Mouse (Mus musculus): ENCODE data around the gene Gm9970.
A peak's percentile ranks its signal among the peaks of the same experiment; 100 is the strongest.

Gm9970 gene

GRCm38 (mm10) chr5:31240637-31241521 lies at the start of gene Gm9970, which contains the start of gene Nrbp1:
Gene Gm9970, minus strand, starts transcription at chr5:31241232.
Gene Nrbp1, plus strand, starts transcription at chr5:31240864.
- peak; percentile 86 for DNase-seq (ENCODE audit: low read depth)

GRCm38 (mm10) chr5:31289626-31290230 lies 48.7 kb upstream of the Gm9970 start:
- no peak for DNase-seq (ENCODE audit: low read depth)

DNA sequence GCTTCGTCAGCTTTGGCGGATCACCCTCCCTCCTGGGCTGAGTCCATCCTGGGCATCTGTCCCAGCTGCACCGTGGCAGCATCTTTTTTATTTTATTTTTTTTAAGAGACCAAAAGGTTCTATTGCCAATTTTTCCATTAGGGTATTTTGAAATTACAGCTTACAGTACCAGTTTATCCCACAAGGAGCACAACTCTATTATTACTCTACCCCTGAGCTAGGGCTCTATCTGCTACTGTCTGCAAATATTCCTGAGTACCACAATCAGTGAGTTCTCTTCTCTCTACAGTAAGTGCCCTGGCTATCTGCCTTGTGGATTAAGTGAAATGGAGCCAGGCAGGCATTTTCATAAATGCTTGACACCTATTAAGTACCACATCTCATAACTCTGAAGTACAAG lies 47.6 kb upstream of the Gm9970 start:
- DNase-seq (ENCODE audit: low read depth): no peak

GRCm38 (mm10) chr5:31288225-31288624 lies 47.2 kb upstream of the Gm9970 start:
- no peak for DNase-seq (ENCODE audit: low read depth)

DNA sequence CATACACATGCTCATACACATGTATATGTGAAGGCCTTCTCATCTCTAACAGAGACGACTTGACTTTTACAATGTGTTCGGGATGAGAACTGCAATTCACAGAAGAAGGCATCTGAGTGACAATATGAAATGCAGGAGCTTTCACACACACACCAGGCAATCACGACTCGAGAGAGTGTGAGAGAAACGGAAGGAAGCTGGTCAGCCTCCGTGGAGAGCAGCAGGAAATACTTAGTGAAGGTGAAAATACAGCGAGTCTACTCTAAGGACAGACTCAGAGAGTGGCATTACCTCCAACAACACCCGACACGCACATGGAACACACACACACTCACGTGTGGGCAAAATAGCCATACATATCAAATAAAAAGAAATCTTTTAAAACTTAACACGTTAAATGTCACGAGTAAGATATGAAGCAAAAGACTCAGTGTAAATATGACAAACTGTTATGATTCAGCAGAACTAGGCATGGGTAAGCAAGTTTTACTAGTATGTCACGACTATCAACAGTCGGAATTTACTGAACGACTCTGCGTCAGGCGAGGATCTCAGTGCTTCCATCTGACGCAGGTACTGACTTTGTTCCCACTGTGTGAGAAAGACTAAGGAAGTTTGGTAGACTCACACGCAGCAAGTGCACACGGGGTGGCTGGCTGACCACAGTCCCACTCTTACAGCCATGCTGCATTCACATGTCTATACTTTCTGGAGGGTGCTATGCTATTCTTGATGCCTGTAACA lies 38.4 kb upstream of the Gm9970 start:
- DNase-seq (ENCODE audit: low read depth): no peak

- DNase-seq (ENCODE audit: low read depth): no peak
Observed at GRCm38 (mm10) chr5:31273018-31273417, 32.0 kb upstream of the Gm9970 start.

- DNase-seq (ENCODE audit: low read depth): no peak
Observed at GRCm38 (mm10) chr5:31267686-31268085, 26.7 kb upstream of the Gm9970 start.

DNA sequence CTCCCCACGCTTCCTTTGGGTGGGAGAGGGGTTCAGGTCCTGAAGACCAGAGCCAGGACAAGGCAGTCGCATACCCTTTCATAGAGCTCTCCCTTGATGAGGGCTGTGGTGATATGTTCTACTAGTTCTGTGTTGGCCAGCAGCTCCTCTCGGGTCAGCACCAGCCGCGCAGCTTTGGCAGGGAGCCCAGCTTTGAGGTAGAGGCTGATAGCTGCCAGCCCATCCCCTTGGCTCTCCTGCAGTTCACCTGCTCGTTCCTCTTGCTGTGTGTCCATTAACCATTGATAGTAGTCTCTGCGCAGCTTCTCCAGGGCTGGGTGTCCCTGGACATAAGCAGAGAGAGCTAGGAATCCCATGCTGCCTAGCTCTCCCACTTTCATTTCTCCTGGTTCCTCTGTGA lies 25.1 kb upstream of the Gm9970 start:
- DNase-seq (ENCODE audit: low read depth): no peak

- no peak for DNase-seq (ENCODE audit: low read depth)
Observed at GRCm38 (mm10) chr5:31257616-31258015, 16.6 kb upstream of the Gm9970 start.

DNA sequence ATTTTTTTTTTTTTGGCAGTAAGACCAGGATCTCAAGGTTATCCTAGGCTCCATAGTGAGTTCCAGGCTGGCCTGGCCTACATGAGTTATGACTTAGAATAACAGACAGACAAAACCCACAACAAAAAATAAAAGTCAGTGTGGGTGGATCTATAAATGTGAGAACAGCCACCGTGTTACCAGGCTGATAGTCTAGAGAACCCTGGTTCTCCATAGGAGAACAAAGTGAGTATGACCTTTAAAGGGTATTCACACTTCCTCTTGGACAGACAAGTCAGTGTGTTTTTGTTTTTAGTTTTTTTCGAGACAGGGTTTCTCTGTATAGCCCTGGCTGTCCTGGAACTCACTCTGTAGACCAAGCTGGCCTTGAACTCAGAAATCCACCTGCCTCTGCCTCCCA lies 14.9 kb upstream of the Gm9970 start:
- DNase-seq (ENCODE audit: low read depth): no peak

- no peak for DNase-seq (ENCODE audit: low read depth)
Observed at GRCm38 (mm10) chr5:31255381-31255780, 14.3 kb upstream of the Gm9970 start.

GRCm38 (mm10) chr5:31254901-31255300 lies 13.9 kb upstream of the Gm9970 start:
- no peak for DNase-seq (ENCODE audit: low read depth)

DNA sequence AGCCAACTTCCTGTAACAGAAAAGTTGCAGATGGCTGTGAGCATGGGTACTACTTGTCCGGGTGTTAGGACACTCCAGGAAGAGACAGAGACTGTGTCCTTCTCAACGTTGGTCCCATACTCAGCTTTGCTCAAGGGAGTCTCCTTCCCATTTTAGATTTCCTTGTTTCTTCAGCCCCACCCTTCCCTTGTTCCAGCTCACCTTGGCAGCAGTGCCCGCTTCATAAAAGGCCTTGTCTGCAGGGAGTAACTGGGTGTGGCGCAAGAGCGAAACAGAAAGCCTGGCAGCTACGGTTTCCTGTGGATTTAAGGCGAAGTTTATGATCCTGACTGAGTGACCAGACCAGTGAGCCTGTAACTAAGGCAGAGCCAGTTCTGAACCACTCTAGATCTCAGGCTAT lies 13.4 kb upstream of the Gm9970 start:
- DNase-seq (ENCODE audit: low read depth): peak; percentile 46

GRCm38 (mm10) chr5:31253806-31254205 lies 12.8 kb upstream of the Gm9970 start:
- DNase-seq (ENCODE audit: low read depth): no peak

DNA sequence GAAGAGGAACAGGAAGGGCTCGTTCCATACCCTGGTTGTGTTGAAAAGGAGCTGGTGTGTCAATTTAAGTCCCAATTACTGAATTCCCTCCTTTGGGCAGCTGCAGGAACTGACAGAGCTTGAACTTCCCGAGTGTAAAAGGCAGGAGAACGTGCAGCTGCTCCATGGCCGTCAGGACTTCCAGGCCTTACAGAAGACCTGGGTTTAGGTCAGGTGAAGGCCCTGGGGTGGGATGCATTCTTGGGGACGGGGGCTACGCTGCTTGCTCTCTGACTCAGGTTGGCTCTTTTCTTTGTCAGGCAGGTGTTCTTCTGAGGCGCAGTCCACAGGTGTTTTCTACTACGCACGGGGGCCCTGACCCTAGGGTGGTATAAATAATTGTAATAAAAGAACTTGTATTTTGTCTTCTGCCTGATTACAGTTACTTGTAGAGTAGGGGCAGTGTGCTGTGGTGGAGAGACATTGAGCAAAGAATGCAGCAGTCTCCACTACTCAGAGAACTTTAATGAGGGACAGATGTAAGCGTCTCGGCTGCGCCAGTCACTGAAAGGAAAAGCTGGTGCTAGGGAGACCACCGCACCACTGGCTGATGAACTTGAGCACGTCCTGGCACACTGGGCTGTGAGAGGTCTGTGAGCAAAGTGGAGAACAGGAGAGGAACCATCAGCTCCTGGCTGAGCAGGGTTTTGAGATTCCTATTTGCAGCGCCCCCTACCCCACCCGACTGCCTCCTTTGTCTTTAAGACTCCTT lies 11.9 kb upstream of the Gm9970 start:
- DNase-seq (ENCODE audit: low read depth): no peak

GRCm38 (mm10) chr5:31252151-31252550 lies 11.1 kb upstream of the Gm9970 start:
- DNase-seq (ENCODE audit: low read depth): no peak

DNA sequence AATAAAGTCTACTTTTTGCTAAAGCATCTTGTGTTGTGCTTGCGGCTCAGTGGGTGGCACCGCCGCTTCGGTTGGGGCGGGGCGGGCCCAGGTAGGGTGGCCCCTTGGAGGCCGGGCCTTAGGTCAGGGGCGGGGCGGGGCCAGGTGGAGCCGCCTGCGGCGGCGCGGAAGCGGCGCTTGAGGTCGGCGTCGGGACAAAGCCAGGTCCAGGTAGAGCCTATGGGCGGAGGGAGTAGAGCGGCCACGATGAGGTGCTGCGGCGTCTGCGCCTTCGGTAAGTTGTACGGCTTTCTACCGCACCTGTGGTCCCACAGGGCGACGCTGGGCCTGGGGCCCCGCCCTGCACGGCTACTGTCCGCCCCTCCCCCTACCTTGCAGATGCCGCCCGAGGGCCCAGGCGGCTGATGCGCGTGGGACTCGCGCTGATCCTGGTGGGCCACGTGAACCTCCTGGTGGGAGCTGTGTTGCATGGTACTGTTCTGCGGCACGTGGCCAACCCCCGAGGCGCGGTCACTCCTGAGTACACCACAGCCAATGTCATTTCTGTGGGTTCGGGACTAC lies 10.6 kb upstream of the Gm9970 start, which contains the start of gene Krtcap3:
TSS of gene Krtcap3 (plus strand) at position 151 of the 561 bp plus-strand sequence.
- no peak for DNase-seq (ENCODE audit: low read depth)

DNA sequence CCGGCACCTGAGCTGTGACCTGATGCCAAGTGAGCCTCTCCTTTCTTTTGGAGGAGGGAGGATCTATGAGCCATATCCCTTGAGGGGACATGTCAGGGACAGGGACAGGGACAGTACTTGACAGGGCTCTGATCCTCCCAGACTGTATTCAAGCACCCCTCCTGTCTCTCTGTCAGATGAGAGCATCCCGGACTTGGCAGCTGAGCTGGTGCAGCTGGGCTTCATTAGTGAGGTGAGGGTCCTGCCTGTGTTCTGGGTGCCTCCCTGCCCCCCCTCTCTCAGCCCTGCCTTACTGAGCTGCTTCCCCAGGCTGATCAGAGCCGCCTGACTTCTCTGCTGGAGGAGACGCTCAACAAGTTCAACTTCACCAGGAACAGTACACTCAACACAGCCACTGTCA lies 9.7 kb upstream of the Gm9970 start:
- DNase-seq (ENCODE audit: low read depth): no peak

GRCm38 (mm10) chr5:31242191-31242590 lies 1.2 kb upstream of the Gm9970 start:
- no peak for DNase-seq (ENCODE audit: low read depth)

GRCm38 (mm10) chr5:31241522-31242034 lies 546 bp upstream of the Gm9970 start:
- DNase-seq (ENCODE audit: low read depth): no peak

DNA sequence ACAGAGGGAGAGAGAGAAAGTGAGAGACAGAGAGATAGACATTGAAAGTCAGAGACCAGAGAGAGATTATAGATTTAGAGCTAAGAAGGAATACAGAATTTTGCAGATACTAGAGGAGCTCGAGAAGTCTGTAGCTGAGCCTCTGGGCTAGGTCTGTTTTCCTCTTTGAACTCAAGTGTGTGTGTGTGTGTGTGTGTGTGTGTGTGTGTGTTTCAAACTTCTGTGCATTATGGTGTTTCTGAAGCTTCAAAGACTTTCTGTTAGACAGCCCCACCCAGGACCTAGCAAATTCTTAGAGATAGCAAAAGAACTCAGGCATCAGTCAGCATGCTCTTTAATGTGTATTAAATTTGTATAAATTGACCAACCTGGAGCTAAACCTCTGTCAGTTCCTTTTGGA lies 14.4 kb downstream of the Gm9970 start:
- DNase-seq (ENCODE audit: low read depth): no peak

Data from fibroblast of lung, adult 2 months (primary cell).